Mouse (Mus musculus): ENCODE measurements around the gene Jam2.

Jam2 gene

DNA sequence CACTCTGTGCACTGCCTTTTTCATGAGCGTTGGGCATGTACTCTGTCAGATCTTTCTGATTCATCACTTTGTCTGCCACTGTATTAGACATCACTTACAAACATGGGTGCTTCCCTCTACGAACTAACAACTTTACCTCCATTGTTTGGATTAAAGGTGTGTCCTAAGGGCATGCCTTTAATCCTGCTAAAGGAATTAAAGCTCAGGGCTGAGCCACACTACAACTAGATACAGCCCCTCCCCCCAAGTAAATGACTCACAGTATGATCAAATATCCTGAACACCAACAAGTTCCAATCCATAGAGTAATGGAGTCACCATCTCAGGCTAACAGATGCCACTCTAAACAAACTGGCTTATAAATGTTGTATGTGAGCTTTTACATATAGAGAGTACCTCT lies 64.7 kb downstream of the Jam2 start:
- DNase-seq (ENCODE audit: low spot score): no peak

GRCm38 (mm10) chr16:84853492-84853891 lies 79.6 kb downstream of the Jam2 start:
- no peak for DNase-seq (ENCODE audit: low spot score)

GRCm38 (mm10) chr16:84864656-84865055 lies 90.7 kb downstream of the Jam2 start:
- DNase-seq (ENCODE audit: low spot score): no peak

DNA sequence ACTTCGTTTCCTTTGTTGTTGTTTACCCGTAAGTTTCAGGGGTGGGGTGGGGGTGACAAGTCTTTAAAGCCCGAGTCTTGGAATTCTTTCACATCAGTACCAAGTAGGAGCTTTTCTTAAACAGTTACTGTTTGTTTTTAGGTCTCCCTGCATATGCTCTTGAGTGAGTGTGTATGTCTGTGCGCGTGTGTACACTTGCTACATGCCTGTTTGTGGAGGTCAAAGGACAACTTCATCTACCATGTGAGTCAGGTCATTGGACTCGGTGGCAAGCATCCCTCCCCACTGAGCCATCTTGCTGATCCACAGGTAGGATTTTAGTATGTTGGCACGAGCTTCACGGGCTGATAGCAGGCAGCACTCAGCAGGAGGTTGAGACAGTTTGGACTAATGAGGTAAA lies 99.9 kb downstream of the Jam2 start:
- DNase-seq (ENCODE audit: low spot score): no peak

DNA sequence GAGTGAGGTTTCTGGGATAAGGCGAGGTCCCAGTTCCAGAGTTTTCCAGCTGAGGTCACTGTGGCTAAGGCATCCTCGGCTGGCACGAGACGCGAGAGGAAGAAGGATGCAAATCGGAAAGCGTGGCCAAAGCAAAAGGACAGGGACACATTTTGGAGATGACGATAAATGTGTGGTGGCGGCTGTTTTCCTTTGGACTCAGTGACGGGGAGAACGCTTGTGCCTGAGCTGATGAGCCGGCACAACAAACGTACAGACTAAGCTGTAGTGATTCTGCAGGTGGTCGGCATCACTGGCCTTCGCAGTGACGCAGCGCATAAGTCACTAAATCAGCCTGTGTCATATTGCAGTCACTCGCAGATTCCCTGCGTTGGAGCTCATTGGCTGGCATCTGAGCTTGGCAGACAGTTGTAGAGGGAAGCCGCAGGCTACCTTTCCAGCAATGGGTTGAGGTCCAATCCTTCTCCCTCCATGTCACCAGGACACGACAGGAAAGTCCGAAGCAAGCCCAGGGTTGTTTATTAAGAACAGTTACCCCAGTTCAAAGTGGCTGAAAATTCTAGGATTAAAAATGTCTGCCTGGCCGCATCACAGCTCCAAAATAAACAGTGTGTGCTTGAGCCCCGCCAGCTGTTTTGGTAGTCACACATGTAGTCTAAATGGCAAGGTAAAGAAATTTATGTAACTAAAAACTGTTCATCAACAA lies 101.2 kb downstream of the Jam2 start:
- no peak for DNase-seq (ENCODE audit: low spot score)
